Mouse (Mus musculus): ENCODE measurements around the gene Cldn18.

The Cldn18 gene

GRCm38 (mm10) chr9:99717134-99717533, at the start of gene Cldn18:
Gene Cldn18 (minus strand): TSS chr9:99717267.
- no peak for DNase-seq (ENCODE audit: low read depth, low spot score)

- peak; percentile 31 for DNase-seq (ENCODE audit: low read depth, low spot score)
These were observed 46.5 kb upstream of the Cldn18 start for GRCm38 (mm10) chr9:99763530-99763929.

- DNase-seq (ENCODE audit: low read depth, low spot score), result no peak
These were observed 33.2 kb upstream of the Cldn18 start for GRCm38 (mm10) chr9:99750272-99750671.

- DNase-seq (ENCODE audit: low read depth, low spot score), result no peak
These were observed 31.2 kb upstream of the Cldn18 start for GRCm38 (mm10) chr9:99748279-99748678.

- DNase-seq (ENCODE audit: low read depth, low spot score), result peak; percentile 62
These were observed 30.7 kb upstream of the Cldn18 start for GRCm38 (mm10) chr9:99747731-99748130.

GRCm38 (mm10) chr9:99744548-99744947, 27.5 kb upstream of the Cldn18 start:
- DNase-seq (ENCODE audit: low read depth, low spot score), result no peak

GRCm38 (mm10) chr9:99729943-99730646, 13.0 kb upstream of the Cldn18 start:
- peak; percentile 83 for DNase-seq (ENCODE audit: low read depth, low spot score)

- no peak for DNase-seq (ENCODE audit: low read depth, low spot score)
These were observed 10.8 kb upstream of the Cldn18 start for GRCm38 (mm10) chr9:99727819-99728218.

GRCm38 (mm10) chr9:99725278-99725677, 8.2 kb upstream of the Cldn18 start:
- no peak for DNase-seq (ENCODE audit: low read depth, low spot score)

GRCm38 (mm10) chr9:99720011-99720410, 2.9 kb upstream of the Cldn18 start:
- DNase-seq (ENCODE audit: low read depth, low spot score), result no peak

GRCm38 (mm10) chr9:99710297-99710696, 6.8 kb downstream of the Cldn18 start:
- no peak for DNase-seq (ENCODE audit: low read depth, low spot score)

- no peak for DNase-seq (ENCODE audit: low read depth, low spot score)
These were observed 7.3 kb downstream of the Cldn18 start for GRCm38 (mm10) chr9:99709588-99710248.

- no peak for DNase-seq (ENCODE audit: low read depth, low spot score)
These were observed 9.5 kb downstream of the Cldn18 start for GRCm38 (mm10) chr9:99707425-99708126.

GRCm38 (mm10) chr9:99706264-99706663, 10.8 kb downstream of the Cldn18 start:
- DNase-seq (ENCODE audit: low read depth, low spot score), result no peak

- DNase-seq (ENCODE audit: low read depth, low spot score), result no peak
These were observed 13.4 kb downstream of the Cldn18 start for GRCm38 (mm10) chr9:99703711-99704110.

GRCm38 (mm10) chr9:99702215-99702614, 14.9 kb downstream of the Cldn18 start:
- DNase-seq (ENCODE audit: low read depth, low spot score), result no peak

- no peak for DNase-seq (ENCODE audit: low read depth, low spot score)
These were observed 15.9 kb downstream of the Cldn18 start for GRCm38 (mm10) chr9:99701187-99701586.

- no peak for DNase-seq (ENCODE audit: low read depth, low spot score)
These were observed 17.2 kb downstream of the Cldn18 start for GRCm38 (mm10) chr9:99699752-99700389.

GRCm38 (mm10) chr9:99694961-99695360, 22.1 kb downstream of the Cldn18 start:
- no peak for DNase-seq (ENCODE audit: low read depth, low spot score)

GRCm38 (mm10) chr9:99690386-99690785, 26.7 kb downstream of the Cldn18 start:
- no peak for DNase-seq (ENCODE audit: low read depth, low spot score)

GRCm38 (mm10) chr9:99689796-99690195, 27.3 kb downstream of the Cldn18 start:
- no peak for DNase-seq (ENCODE audit: low read depth, low spot score)

Data from forelimb bud, embryonic 11.5 days (tissue).